Mouse (Mus musculus) heart, embryonic 13.5 days (tissue): ENCODE measurements around the gene Fam205c. TPM values are rescaled to one million over a fixed set of nuclear protein-coding genes. Genes with fewer than 3 reads are reported as not detected.

ENCODE experiments used
- ATAC-seq: fragments of 200-750 bp; cut with Nextera tagmentation; 2 replicates; pipeline ENCODE4 v1.8.0; 2017; ENCODE audit warnings: moderate TSS enrichment; ENCODE audit not compliant: insufficient number of reproducible peaks, low FRiP score, low TSS enrichment; ENCODE audit errors: extremely low read depth
- H3K27ac ChIP-seq: fragments of 300-500 bp; sonication (generic); replicated peaks from 2 replicates; pipeline ENCODE4 v1.5.1; 2015; ENCODE audit warnings: moderate library complexity, mild to moderate bottlenecking, inconsistent platforms
- H3K27me3 ChIP-seq: fragments of 300-500 bp; sonication (generic); replicated peaks from 2 replicates; pipeline ENCODE4 v1.6.1; 2015; ENCODE audit warnings: mild to moderate bottlenecking, inconsistent platforms
- H3K36me3 ChIP-seq: fragments of 300-500 bp; sonication (generic); 2 replicates; pipeline ENCODE4 v1.6.1; 2015; ENCODE audit warnings: mild to moderate bottlenecking, inconsistent platforms
- H3K4me1 ChIP-seq: fragments of 300-500 bp; sonication (generic); 2 replicates; pipeline ENCODE4 v1.6.1; 2015; ENCODE audit warnings: inconsistent platforms
- H3K4me2 ChIP-seq: fragments of 300-500 bp; sonication (generic); 2 replicates; pipeline ENCODE4 v1.6.1; 2015; ENCODE audit warnings: inconsistent platforms, mild to moderate bottlenecking, moderate library complexity
- H3K4me3 ChIP-seq: fragments of 300-500 bp; sonication (generic); 2 replicates; pipeline ENCODE4 v1.5.1; 2015; ENCODE audit warnings: moderate library complexity, mild to moderate bottlenecking, inconsistent platforms
- H3K9ac ChIP-seq: fragments of 300-500 bp; sonication (generic); 2 replicates; pipeline ENCODE4 v1.6.1; 2015; ENCODE audit warnings: inconsistent platforms, mild to moderate bottlenecking, moderate library complexity
- H3K9me3 ChIP-seq: fragments of 300-500 bp; sonication (generic); 2 replicates; pipeline ENCODE4 v1.6.1; 2016; ENCODE audit warnings: inconsistent platforms
- WGBS: fragments of 180-500 bp; shearing (Covaris S2); methylation state at CpG from one replicate; pipeline ENCODE4 v1.1.7; 2015; ENCODE audit warnings: mixed read lengths; 5-methylcytosine and 5-hydroxymethylcytosine counted together
- polyA plus RNA-seq: library from polyadenylated mRNA; unstranded; fragments of >200 nt; fragmentation: Nextera tagmentation; extraction: Ambion mirVana; gene quantifications from 2 replicates; pipeline ENCODE4 v1.2.1, GENCODE M21; 2015

Gene Fam205c
- polyA plus RNA-seq, 1 experiment from 2014 or later, result 0.20 TPM

GRCm38 (mm10) chr4:42903942-42904341 is 29.9 kb upstream of the Fam205c start:
- no peak overlapping the region for H3K4me2 ChIP-seq
- H3K9me3 ChIP-seq, result no peaks in the 10 kb centered on the region
- no peaks in the 10 kb centered on the region for H3K36me3 ChIP-seq
- H3K27ac ChIP-seq, result no peak overlapping the region
- WGBS, result 68% methylated on average over 1 of the region's 1 CpGs
- H3K9ac ChIP-seq, result no peak overlapping the region
- H3K4me1 ChIP-seq, result no peaks in the 10 kb centered on the region
- ATAC-seq, result no peak
- H3K27me3 ChIP-seq, result peaks cover 17% of the 10 kb centered on the region; the same call in 1 of the 2 replicates
- H3K4me3 ChIP-seq, result no peak overlapping the region

- Histone ChIP-seq H3K4me1 (no peaks in the 10 kb centered on the region), H3K9me3 (no peaks in the 10 kb centered on the region), H3K9ac (no peak overlapping the region), H3K4me3 (no peak overlapping the region), H3K36me3 (no peaks in the 10 kb centered on the region), H3K27ac (no peak overlapping the region), H3K4me2 (no peak overlapping the region), H3K27me3 (peaks cover 17% of the 10 kb centered on the region; the same call in 1 of the 2 replicates)
- no peak for ATAC-seq
- WGBS, result 85% methylated on average over 5 of the region's 5 CpGs
These were observed 28.7 kb upstream of the Fam205c start for GRCm38 (mm10) chr4:42902730-42903129.

DNA sequence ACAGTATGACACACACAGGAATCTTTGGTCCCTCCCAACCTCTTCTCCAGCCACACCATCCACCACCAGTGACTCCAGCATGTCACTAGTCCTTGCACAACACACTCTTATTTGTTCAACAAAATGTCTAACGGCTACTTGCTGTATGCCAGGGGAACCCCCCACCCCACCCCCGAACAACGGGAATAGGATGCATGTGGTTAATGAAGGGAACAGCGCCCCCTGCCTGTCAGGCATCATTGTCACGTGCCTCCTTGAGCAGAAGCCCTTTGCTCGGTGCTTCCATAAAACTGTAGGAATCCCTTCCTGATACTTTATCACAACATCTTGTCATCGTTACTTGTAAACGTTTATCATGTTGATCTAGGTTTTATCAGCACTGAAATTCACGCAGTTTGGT is 28.1 kb upstream of the Fam205c start:
- H3K4me3 ChIP-seq, result no peak overlapping the region
- no peak for ATAC-seq
- no peaks in the 10 kb centered on the region for H3K4me1 ChIP-seq
- 51% methylated on average over 9 of the region's 9 CpGs for WGBS
- H3K4me2 ChIP-seq, result no peak overlapping the region
- no peaks in the 10 kb centered on the region for H3K9me3 ChIP-seq
- no peak overlapping the region for H3K27ac ChIP-seq
- no peaks in the 10 kb centered on the region for H3K36me3 ChIP-seq
- H3K27me3 ChIP-seq, result peaks cover 17% of the 10 kb centered on the region; the same call in 1 of the 2 replicates
- H3K9ac ChIP-seq, result no peak overlapping the region

DNA sequence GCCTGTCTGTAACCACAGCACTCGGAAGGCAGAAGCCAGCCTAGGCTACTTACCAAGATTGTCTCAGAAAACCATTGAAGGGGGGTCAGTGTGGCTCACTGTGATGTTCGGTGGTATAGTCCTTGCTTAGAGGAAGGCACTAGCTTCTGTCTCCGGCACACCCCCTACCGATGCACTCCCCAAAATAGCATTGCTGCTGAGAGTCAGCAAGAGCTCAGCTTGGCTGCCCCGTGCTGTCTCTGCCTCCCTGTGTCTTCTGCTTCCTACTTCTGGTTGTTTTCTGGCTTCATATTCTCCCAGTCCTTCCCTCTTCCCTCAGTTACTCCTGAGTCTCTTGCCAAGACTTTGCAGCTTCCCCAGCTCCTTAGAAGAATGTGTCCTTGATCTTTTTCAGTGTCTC is 26.8 kb upstream of the Fam205c start:
- ATAC-seq, result no peak
- Histone ChIP-seq H3K36me3 (no peaks in the 10 kb centered on the region), H3K4me2 (no peak overlapping the region), H3K27ac (no peak overlapping the region), H3K4me1 (no peaks in the 10 kb centered on the region), H3K9me3 (no peaks in the 10 kb centered on the region), H3K9ac (no peak overlapping the region), H3K27me3 (peaks cover 17% of the 10 kb centered on the region; the same call in 1 of the 2 replicates), H3K4me3 (no peak overlapping the region)
- 53% methylated on average over 5 of the region's 5 CpGs for WGBS

GRCm38 (mm10) chr4:42898914-42899313 is 24.9 kb upstream of the Fam205c start:
- no peak for ATAC-seq
- Histone ChIP-seq H3K27ac (no peak overlapping the region), H3K36me3 (no peaks in the 10 kb centered on the region), H3K4me3 (no peak overlapping the region), H3K9me3 (no peaks in the 10 kb centered on the region), H3K27me3 (peaks cover 9% of the 10 kb centered on the region; the same call in 1 of the 2 replicates), H3K4me1 (no peaks in the 10 kb centered on the region), H3K9ac (no peak overlapping the region), H3K4me2 (no peak overlapping the region)
- WGBS, result 36% methylated on average over 3 of the region's 3 CpGs

DNA sequence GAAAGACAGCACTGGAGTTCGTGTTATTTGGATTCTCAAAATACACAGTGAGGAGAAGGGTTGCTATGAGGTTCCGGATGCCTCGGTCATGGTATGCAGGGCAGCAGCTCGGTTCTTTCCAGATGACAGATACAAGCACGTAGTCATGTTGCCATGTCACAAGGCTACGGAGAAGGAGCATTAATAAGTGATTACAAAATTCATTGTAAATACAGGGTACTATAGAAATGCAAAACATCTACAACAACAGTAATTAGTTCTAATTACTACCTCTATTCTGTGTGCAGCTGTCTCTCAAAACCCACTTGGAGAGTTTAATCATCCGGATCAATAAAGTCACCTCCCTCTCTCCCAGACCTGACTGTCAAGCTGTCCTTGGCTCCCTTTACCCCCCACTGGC is 21.1 kb upstream of the Fam205c start:
- H3K27ac ChIP-seq, result no peak overlapping the region
- ATAC-seq, result no peak
- no peaks in the 10 kb centered on the region for H3K4me1 ChIP-seq
- no peak overlapping the region for H3K4me2 ChIP-seq
- no peak overlapping the region for H3K4me3 ChIP-seq
- peaks cover 3% of the 10 kb centered on the region; the same call in 1 of the 2 replicates for H3K27me3 ChIP-seq
- 78% methylated on average over 7 of the region's 7 CpGs for WGBS
- H3K36me3 ChIP-seq, result no peaks in the 10 kb centered on the region
- no peak overlapping the region for H3K9ac ChIP-seq
- no peaks in the 10 kb centered on the region for H3K9me3 ChIP-seq

GRCm38 (mm10) chr4:42891176-42891575 is 17.1 kb upstream of the Fam205c start:
- ATAC-seq, result no peak
- Histone ChIP-seq H3K36me3 (no peaks in the 10 kb centered on the region), H3K4me2 (no peak overlapping the region), H3K4me3 (no peak overlapping the region), H3K9ac (no peak overlapping the region), H3K9me3 (no peaks in the 10 kb centered on the region), H3K27me3 (no peaks in the 10 kb centered on the region), H3K4me1 (no peaks in the 10 kb centered on the region), H3K27ac (no peak overlapping the region)
- 65% methylated on average over 7 of the region's 7 CpGs for WGBS

DNA sequence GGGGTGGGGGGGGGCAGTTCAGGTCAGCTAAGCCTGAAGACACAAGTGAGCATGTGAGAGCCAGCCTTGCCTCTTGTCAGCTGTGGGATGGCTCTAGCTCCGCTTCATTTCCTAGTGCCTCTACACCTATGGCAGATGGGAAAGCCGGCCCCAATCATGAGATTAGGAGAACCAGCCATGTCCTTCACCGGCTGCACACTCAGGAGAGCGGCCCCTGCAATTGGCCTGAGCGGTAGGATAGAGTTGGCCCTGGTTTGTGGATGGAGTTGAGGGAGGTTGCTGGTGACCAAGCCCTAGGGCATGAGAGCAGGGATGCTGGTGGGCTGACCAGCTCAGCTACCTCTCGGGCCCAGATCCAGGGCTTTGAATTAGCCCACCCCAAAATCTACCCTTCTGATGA is 14.8 kb upstream of the Fam205c start:
- no peak overlapping the region for H3K9ac ChIP-seq
- H3K27me3 ChIP-seq, result no peaks in the 10 kb centered on the region
- H3K4me2 ChIP-seq, result no peak overlapping the region
- ATAC-seq, result no peak
- 84% methylated on average over 6 of the region's 6 CpGs for WGBS
- H3K4me1 ChIP-seq, result no peaks in the 10 kb centered on the region
- H3K9me3 ChIP-seq, result no peaks in the 10 kb centered on the region
- H3K36me3 ChIP-seq, result no peaks in the 10 kb centered on the region
- H3K27ac ChIP-seq, result no peak overlapping the region
- H3K4me3 ChIP-seq, result no peak overlapping the region

GRCm38 (mm10) chr4:42886926-42887325 is 12.9 kb upstream of the Fam205c start:
- no peaks in the 10 kb centered on the region for H3K4me1 ChIP-seq
- H3K4me3 ChIP-seq, result no peak overlapping the region
- ATAC-seq, result no peak
- H3K27me3 ChIP-seq, result no peaks in the 10 kb centered on the region
- no peak overlapping the region for H3K4me2 ChIP-seq
- no peak overlapping the region for H3K27ac ChIP-seq
- no peak overlapping the region for H3K9ac ChIP-seq
- no peaks in the 10 kb centered on the region for H3K36me3 ChIP-seq
- no peaks in the 10 kb centered on the region for H3K9me3 ChIP-seq
- 79% methylated on average over 6 of the region's 6 CpGs for WGBS

DNA sequence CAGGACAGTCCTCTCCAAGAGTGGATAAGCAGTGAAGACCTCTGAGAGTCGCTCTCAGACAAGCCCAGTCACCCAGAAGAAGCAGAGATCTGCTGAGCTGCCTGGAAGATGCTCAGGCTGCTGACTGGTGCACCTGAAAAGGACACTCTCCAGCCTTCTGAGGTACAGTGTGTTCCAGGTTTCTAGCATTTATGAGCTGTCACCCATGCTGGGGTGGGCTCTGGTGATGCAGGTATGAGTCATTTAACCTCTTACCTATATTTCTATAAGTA is 6.6 kb upstream of the Fam205c start:
- H3K4me1 ChIP-seq, result peaks cover 7% of the 10 kb centered on the region; the same call in 1 of the 2 replicates
- H3K9me3 ChIP-seq, result no peaks in the 10 kb centered on the region
- H3K27ac ChIP-seq, result no peak overlapping the region
- no peak overlapping the region for H3K9ac ChIP-seq
- 0 out of 2 replicates have a peak overlapping the region, but pooled peaks have one; percentile 3 for H3K4me3 ChIP-seq
- ATAC-seq, result no peak
- 48% methylated on average over 1 of the region's 1 CpGs for WGBS
- H3K36me3 ChIP-seq, result no peaks in the 10 kb centered on the region
- peaks cover 6% of the 10 kb centered on the region; the same call in 1 of the 2 replicates for H3K27me3 ChIP-seq
- H3K4me2 ChIP-seq, result peak overlapping the region; percentile 18; the same call in 1 of the 2 replicates

GRCm38 (mm10) chr4:42879829-42880676 is 6.0 kb upstream of the Fam205c start:
- 0 out of 2 replicates have a peak overlapping the region, but pooled peaks have one; percentile 3 for H3K4me3 ChIP-seq
- H3K4me2 ChIP-seq, result peak overlapping the region; percentile 18
- 47% methylated on average over 16 of the region's 16 CpGs for WGBS
- peaks cover 7% of the 10 kb centered on the region; the same call in 1 of the 2 replicates for H3K4me1 ChIP-seq
- no peaks in the 10 kb centered on the region for H3K9me3 ChIP-seq
- 0 out of 2 replicates have a peak overlapping the region, but pooled peaks have one; percentile 36 for H3K27ac ChIP-seq
- H3K36me3 ChIP-seq, result no peaks in the 10 kb centered on the region
- no peak; the same call in 1 of the 2 replicates for ATAC-seq
- H3K27me3 ChIP-seq, result peaks cover 9% of the 10 kb centered on the region; the same call in 1 of the 2 replicates
- H3K9ac ChIP-seq, result peak overlapping the region; percentile 21; the same call in 1 of the 2 replicates

DNA sequence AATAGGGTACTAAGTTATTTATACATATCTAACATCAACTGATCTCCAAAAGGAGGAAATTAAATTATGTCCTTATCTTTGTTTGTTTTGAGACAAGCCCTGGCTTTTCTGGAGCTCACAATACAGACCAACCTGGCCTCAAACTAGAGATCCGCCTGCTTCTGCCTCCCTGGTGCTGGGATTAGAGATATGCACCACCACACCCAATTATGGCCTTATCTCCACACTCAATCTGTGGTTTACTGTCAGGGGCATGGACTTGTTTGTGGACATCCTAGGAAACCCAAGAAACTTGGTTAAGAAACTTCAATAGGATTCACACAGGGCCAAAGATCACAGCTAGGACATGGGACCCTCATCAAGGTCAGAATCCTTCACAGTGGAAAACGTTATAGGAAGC is 3.6 kb upstream of the Fam205c start:
- H3K4me3 ChIP-seq, result no peak overlapping the region
- no peak for ATAC-seq
- H3K9ac ChIP-seq, result no peak overlapping the region
- H3K9me3 ChIP-seq, result no peaks in the 10 kb centered on the region
- no peak overlapping the region for H3K27ac ChIP-seq
- H3K4me2 ChIP-seq, result no peak overlapping the region
- H3K27me3 ChIP-seq, result peaks cover 14% of the 10 kb centered on the region; the same call in 1 of the 2 replicates
- no peaks in the 10 kb centered on the region for H3K36me3 ChIP-seq
- H3K4me1 ChIP-seq, result peaks cover 7% of the 10 kb centered on the region; the same call in 1 of the 2 replicates
- WGBS, result 69% methylated on average over 2 of the region's 2 CpGs
